Mouse (Mus musculus): ENCODE results near the gene Cracr2b.

DNA sequence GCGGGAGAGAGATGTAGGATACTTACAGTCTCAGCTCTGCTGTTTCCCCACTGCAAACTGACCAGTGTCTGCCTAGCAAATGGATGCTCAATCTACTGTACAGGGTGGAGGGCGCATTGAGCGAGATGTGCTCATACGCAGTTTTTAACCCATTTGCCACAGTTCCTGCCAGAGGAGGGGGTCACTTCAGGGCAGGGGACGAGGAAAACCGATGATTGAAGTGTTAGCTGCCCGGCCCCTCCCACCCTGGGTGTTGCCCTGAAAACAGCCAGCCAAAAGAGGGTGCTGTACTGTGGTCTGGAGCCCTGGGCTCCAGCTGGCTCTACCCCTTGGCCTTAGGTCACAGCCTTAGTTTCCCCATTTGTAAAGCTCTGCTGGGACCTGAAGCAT lies 16.1 kb downstream of the Cracr2b start:
- TF ChIP-seq USF1 (IDR thresholded peaks at IDR 0.05; ENCODE audit: low read depth, low read length) (no peak), UBTF (IDR thresholded peaks at IDR 0.05; ENCODE audit: borderline replicate concordance, insufficient read depth, low read depth, low read length) (no peak), SIN3A (IDR thresholded peaks at IDR 0.05; ENCODE audit: low read length) (no peak)
